Mouse (Mus musculus) ovary, postnatal 14 days (tissue): Measurements from ENCODE around the gene Gm17387.

Experiments used
- DNase-seq: peaks from one replicate; pipeline ENCODE4 v3.0.0; 2022; ENCODE audit warnings: low spot score

Gene Gm17387

GRCm38 (mm10) chr7:141047581-141048225 is 18.8 kb downstream of the Gm17387 start:
- peak; percentile 66 for DNase-seq

DNA sequence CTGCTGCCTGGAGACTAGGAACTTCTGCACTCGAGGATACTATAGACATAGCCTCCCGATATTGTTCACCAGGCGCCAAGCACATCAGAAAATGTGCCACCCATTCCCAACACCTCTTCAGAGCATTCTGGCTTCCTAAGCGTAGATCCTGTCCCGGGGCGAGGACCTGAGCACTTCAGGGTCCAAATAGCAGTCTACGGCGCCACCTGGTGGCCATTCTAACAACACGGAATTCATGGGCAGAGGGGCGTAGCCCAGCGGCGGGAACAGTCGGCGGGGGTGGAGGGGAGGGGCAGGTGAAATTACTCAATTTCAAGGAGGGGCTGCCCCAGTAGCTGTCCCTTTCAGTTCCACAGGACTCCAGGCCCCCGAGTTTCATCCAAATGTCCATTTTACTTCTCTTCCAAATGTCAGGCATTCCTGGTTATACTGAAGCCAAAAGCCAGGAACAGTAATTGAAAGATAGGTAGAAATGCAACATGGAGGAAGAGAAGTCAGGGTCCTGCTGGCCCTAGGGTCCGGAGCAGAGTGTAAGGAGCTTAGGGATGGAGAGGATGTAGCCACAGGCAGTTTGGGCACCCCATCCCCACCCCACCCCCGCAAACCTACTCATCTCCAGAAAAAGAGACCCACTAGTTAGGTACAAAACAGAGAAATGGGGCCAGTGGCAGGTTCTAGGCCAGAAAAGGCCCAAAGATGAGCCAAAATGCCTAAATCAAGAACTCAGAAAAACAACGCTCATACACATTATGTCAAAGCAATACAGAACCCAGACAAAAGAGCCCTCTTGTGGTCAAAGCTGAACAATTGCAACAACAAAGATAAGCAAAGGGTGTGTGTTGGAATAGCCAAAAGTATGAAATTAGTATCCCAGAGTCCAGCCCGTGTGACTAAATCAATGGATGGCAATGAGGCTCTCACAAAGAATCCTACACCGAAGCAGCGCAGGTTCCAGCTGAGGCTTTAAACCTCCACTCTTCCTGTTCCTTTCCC is 19.6 kb downstream of the Gm17387 start:
- DNase-seq, result peak; percentile 88

GRCm38 (mm10) chr7:141049326-141049725 is 20.4 kb downstream of the Gm17387 start:
- no peak for DNase-seq

- DNase-seq, result no peak
These were observed 22.2 kb downstream of the Gm17387 start for GRCm38 (mm10) chr7:141051060-141051685.

DNA sequence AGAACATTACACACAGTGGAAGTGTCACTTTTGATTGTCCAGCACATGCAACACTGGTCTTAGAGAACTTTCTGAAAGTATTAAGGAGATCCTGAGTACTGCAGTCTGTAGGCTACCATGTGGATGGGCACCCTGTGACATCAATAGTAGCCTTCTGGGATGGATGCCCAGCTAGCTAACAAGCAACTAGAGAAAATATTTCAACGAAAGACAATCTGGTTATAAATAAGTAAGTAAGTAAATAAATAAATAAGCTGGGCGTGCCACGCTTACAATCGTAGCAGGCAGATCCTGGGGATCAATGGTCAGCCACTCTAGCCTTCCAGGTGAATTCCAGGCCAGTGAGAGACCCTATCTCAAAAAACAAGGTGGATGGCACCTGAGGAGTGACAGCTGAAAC is 23.1 kb downstream of the Gm17387 start:
- no peak for DNase-seq

GRCm38 (mm10) chr7:141052421-141052820 is 23.5 kb downstream of the Gm17387 start:
- no peak for DNase-seq

GRCm38 (mm10) chr7:141055785-141056184 is 26.9 kb downstream of the Gm17387 start:
- DNase-seq, result no peak

GRCm38 (mm10) chr7:141056976-141057375 is 28.0 kb downstream of the Gm17387 start:
- no peak for DNase-seq

DNA sequence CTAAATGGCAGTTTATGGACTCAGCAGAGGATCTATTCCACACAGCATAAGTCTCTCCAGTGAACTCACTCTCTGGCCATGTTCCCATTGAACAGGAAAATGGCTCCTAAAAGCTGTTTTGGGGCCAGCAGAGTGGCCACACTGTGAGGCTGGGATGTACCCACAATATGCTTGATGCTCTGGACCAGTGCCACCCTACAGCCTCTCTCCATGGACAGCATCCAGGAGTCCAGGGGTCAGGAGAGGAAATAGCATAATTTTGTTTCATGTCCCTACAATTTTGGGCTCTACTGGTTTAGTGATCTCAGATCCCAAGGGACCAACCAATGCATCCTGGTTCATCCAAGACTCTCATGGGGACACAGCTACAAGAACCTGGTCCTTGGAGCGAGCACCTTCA is 28.6 kb downstream of the Gm17387 start:
- DNase-seq, result no peak

- no peak for DNase-seq
These were observed 29.8 kb downstream of the Gm17387 start for GRCm38 (mm10) chr7:141058601-141059341.

DNA sequence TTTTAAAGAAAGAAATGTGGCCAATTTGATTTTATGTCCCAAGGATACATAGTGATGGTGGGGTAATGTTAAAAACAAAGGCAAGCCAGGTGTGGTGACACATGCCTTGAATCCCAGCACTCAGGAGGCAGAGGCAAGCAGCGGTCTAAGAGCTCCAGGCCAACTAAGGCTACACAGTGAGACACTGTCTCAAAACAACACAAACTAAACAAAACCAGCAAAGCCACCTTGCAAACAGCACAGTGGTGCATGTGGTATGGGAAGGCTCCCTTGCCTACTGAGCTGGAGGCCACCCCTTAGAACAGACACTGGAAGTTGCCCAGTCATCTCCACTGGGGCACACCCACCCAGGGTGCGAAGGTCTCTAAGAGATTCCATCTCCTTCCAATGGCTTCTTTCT is 31.0 kb downstream of the Gm17387 start:
- no peak for DNase-seq

DNA sequence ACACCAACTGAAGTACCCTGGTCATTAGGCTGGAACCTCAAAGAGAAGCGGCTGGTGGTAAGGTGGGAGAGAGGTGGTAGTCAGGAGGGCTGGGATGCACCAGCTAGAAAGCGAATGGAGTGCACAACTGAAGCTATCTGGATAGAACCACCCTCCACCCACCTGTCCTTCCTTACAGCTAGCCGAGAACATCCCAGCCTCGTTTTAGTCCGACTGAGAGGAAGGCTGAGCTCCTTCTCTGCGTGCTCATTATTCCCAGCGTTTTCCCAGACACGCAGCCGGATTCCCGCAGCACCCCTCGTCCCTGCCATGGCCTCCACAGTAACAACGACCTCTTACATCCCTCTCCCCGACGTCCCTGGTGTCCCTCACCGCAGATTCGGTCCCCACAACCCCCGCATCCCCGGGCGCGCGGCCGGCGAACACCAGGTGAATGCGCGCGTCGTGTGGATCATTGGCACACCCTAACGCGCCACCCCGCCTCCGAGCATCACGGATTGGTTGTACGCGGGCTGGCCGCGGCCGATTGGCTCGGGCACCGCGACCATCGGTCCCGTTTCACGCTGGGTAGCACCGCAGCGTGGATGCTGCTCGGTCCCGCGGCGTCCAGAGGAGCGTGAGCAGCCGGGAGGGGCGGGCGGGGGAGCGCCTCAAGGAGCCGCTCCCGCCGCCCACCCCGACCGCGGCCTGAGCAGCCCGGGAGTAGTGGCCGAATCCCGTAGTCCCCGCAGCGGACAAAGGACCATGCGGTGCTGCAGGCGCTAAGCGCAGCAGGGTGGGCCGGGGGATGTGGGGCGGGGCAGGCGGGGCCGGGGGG is 31.7 kb downstream of the Gm17387 start, which contains the start of gene B4galnt4:
Gene B4galnt4, plus strand, starts transcription at position 679 of the 817 bp plus-strand sequence.
- DNase-seq, result no peak

DNA sequence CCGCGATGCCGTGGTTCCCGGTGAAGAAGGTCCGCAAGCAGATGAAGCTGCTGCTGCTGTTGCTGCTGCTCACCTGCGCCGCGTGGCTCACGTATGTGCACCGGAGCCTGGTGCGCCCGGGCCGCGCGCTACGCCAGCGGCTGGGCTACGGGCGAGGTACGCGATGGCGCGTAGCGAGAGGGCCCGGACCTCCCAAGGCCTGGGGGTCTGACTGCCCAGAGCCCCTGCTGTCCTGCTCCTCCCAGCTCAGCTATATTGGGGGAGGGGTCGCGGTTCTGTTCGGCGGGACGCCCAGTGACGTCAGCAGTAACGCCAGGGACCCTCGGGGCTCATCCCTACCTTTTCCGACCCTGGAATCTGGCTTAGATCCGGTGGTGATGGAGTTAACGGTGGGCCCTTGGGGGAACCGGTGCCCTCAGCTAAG is 32.4 kb downstream of the Gm17387 start:
- DNase-seq, result no peak

DNA sequence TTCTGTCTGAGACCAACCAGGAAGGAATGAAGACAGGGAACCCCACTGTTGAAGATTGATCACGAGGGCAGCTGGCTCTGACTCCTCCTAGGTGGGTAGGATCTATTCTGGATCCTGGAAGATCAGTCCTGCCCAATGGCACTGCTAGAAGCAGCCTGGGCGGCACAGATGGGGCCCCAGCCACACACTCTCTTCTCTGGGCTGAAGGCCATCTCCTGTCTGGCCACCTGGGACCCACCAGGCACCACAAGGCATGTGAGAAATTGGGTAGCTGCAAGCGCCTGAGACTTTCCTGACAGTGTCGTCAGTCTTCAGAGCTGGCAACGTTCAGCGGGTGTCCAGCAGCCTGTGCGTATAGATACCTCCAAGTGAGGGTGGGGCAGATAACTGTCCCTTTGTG is 33.6 kb downstream of the Gm17387 start:
- no peak for DNase-seq

DNA sequence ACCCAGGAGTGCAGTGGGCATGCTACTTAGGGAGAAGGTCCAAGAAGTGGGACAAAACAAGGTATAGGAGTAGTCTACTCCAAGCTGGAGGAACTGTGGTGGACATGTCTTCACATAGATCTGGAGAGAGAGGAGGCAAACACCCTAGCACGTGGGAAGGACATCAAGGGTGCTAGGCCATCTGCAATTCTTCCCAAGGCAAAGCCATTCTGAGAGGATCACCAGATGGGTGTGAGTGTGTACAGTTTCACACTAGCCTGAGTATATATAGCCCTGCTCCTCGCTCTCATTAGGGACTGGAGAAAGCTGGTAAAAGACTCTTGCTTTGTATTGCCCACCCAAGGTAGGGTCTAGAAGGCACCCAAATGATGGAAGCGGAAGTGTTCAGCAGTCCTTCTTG is 34.4 kb downstream of the Gm17387 start:
- DNase-seq, result no peak

DNA sequence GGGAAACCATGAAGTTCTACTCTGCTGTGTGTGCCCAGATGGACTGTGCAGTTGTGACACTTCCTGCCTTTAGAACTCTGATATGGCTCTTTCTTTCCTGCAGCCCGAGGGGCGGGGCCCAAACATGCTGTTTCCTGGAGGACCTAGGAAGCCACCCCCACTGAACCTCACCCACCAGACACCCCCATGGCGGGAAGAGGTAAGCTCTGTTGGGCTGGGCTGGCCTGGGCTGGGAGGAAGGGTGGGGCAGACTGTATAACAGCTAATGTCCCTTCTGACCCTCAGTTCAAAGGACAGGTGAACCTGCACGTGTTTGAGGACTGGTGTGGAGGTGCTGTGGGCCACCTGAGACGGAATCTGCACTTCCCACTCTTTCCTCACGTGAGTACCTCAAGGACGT is 35.2 kb downstream of the Gm17387 start:
- no peak for DNase-seq

DNA sequence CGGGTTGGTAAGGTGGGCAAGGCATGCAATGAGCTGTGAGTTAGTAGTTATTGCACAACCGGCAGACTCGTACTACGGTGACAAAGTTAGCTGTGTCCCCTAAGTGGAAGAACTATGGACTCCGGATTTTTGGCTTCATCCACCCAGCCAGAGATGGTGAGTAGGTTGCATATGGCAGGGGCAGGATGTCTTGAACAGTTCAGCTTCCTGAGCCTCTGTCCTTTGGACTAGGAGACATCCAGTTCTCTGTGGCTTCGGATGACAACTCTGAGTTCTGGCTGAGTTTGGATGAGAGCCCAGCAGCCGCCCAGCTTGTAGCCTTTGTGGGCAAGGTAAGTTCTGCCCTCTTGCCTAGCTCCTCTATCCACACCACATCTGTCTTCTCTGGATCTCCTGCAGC is 35.6 kb downstream of the Gm17387 start:
- no peak for DNase-seq

DNA sequence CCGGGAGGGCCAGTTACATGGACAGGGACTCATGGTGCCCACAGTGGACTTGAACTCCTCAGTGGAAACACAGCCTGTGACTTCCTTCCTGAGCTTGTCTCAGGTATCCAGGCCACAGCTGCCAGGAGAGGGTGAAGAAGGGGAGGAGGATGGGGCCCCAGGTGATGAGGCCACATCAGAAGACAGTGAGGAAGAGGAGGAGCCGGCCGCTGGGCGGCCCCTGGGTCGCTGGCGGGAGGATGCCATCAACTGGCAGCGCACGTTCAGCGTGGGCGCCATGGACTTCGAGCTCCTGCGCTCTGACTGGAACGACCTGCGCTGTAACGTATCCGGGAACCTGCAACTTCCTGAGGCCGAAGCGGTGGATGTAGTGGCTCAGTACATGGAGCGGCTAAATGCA is 39.4 kb downstream of the Gm17387 start:
- DNase-seq, result no peak

- peak; percentile 67 for DNase-seq
These were observed 41.3 kb downstream of the Gm17387 start for GRCm38 (mm10) chr7:141070058-141070862.
